Mouse (Mus musculus) monocyte, adult 5-6 weeks (primary cell): ENCODE results near the gene Fam169b. TPM values are rescaled to one million over a fixed set of nuclear protein-coding genes. Genes with fewer than 3 reads are reported as not detected.

Experiments
- ATAC-seq: fragments of 153-309, 156-312 bp; replicated peaks from 2 replicates; pipeline ENCODE4 v1.8.0; 2017; ENCODE audit warnings: mild to moderate bottlenecking; ENCODE audit not compliant: low TSS enrichment, insufficient number of reproducible peaks, severe bottlenecking, poor library complexity, low FRiP score
- total RNA-seq: library from RNA; stranded (forward); fragments of 200-1000, 200-491, 200-594 nt; gene quantifications from 3 replicates; pipeline ENCODE4 v1.2.3, GENCODE M21; 2017

Fam169b gene
- total RNA-seq: 3.0 to 6.0 TPM (median 4.6 TPM) in 3 replicates

DNA sequence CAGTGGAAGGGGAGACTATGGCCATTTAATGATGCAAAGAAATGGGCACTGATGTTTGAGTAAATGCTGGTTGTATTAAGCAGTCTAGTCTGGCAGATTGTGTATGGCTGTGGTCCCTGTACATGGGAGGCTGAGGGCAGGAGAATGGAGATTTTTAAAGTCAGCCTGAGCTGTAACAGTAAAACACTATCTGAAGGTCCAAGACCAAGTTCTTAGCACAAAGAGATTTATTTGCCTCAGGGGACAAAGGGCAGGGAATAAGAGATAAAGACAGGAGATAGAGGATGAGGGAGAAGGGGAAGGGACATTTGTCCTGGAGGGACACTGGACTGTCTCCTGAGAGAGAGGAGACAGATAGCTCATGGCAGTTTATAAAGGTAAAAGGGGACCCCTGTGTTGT is at the start of gene Fam169b:
Fam169b (plus strand) TSS at position 325 of the 400 bp plus-strand sequence.
- no peak for ATAC-seq

DNA sequence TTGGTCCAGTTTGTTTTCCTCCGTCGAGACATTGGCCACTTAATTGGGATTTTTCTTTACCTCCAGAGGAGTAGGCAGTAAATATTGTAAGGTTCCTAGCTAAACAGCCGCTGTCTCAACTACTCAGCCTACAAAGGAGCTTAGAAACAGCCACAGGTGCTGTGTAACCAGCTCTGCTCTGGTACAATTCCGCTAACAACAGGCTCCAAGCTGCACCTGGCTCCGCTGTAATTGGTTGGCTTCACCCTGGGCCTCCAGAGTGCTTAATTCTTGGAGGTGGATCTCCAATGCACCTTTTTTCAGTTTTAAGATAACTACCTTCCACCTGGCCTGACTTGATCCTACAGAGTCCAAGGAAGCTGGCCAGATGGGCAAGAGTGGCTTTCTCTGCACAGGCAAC is 49.6 kb upstream of the Fam169b start:
- ATAC-seq: no peak

DNA sequence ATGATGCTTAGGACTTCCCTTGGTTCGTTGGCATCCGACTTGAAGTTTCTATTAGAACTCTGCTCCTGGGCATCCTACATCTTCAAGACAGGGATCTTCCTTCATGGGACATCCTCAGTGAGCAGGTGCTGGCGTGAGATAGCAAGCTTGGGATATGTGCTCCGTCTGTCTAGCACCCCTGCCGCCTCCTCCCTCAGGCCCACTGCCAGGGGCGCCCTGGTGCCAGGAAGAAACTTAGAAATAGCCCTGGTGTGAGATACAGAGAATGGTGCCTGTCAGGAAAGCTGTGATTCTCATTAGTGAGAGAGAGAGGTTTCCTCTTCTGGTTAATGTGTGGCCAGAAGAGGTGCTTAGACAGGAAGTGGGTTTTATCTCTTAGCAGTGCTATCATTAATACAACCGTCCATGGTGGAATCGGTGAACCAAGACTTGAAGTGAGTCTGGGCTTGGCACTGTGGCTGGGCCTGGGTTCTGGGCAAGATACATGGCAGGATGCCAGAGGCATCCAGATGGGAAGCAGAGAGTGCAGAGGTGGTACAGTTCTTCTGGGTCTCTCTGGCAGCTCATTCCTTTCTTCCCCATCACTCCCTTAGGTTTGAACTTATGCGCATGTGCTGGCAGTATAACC is 48.1 kb upstream of the Fam169b start:
- no peak for ATAC-seq

DNA sequence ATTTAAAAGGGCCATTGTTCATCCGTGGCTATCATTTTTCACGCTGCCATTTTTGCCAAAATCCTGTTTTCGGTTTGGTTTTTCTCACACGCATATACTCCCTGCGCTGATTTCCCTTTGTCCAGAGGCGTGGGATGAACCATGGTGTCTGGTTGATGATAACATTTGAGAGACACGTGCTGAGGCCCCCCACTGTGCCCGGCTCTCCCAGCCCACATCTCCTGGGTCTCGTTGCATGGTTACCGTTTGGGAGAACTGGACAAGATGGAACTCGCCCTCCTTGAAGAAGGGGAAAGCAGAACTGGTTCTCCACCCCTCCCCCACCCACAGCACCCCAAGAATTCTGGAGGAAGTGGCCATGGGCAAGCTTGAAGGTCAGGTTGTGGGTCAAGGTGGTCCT is 46.6 kb upstream of the Fam169b start:
- no peak for ATAC-seq

DNA sequence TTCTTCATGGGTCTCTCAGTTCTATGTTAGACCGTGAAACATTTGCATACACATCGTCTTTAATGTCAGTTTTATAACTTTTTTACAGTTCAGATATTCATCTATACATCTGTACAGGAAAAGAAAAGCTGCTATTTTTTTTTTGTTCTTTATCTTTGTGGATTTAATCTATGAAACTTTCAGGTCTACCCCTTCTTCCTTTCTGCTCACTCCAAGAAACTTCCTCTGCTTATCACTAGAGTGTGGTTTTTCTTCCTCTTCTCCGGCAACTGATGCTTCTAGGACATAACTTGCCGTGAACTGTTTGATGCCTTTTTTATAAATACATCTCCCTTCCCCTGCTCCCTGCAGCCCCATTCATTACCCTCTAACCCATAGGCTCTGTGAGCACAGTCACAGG is 46.0 kb upstream of the Fam169b start:
- ATAC-seq: no peak

DNA sequence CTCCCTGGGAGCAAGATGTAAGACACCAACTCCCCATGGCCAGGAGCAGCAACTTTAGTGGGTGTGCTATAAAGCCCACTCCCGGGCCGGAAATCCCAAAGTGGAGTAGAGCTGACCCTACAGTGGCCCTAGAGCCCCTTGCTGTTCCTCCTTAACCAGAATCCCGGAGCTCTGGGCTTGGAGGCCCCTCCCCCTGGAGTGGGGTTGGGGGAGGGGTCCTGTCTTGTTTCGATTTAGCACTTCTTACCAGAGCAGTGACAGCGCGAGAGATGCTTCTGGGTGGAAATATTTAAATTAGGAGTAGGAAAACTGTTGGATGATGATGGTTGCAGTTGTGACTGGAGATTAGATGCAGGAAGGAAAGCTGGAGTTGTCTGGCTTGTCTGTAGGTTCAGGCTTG is 45.1 kb upstream of the Fam169b start:
- no peak for ATAC-seq

DNA sequence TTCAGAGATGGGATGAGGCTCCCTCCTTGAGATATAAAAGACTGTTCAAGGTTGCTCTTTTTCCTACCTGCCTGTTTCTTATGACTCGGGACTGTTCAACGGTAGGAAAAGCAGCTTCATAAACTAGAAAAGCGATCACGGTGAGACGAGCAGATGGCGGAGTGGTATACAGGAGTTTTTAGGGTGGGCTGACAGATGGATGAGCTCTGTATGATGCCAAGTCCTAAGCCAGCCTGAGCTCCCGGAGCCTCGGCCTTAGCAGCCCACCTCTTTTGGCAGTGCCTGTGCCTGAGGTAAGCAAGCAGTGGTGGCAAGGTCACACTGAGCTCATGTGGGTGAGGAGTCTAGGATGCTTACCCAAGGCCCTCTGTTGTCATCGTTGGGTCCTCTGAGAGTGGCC is 42.8 kb upstream of the Fam169b start:
- ATAC-seq: no peak

DNA sequence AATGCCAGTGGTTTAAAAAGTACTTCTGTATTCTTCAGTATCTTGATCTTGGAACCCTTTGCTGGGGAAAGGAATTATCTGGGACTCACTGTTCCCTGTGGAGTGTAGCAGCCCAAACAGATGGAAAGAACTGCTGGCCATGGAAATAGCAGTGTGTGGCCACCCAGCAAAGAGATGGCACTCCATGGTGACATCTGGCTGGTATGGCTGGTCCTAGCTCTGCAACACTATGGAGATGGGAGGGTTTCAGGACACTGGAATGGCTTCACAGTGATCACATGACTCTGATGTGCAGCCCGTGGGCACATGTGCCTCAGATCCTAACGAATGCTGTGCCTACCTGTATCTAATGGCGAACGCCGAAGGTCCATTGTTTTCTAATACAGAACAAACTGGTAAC is 41.1 kb upstream of the Fam169b start:
- ATAC-seq: no peak

DNA sequence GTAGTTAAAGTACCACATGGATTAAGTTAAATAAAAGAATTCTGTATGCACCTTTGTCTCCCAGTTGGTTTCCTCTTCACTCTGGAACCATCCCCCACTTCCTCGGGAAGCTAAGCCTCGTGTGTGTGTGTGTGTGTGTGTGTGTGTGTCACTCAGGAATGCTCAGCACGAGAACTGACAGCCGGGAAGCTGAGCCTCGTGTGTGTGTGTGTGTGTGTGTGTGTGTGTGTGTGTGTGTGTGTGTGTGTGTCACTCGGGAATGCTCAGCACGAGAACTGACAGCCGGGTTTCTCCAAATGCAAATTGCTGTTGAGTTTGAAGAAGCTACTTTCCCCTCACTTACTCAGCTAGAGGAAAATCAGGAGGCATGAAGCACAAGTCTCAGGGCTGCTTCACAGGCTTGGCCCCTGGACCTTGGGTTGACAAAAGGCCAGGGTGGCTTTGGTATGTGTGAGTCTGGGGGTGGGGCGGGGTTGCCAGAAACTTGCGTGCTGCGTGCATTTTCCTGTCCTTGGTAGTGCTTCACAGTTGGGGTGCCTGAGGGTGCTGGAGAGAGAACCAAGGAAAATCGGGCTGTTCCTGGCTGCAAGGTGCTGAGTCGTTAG is 39.9 kb upstream of the Fam169b start:
- no peak for ATAC-seq

DNA sequence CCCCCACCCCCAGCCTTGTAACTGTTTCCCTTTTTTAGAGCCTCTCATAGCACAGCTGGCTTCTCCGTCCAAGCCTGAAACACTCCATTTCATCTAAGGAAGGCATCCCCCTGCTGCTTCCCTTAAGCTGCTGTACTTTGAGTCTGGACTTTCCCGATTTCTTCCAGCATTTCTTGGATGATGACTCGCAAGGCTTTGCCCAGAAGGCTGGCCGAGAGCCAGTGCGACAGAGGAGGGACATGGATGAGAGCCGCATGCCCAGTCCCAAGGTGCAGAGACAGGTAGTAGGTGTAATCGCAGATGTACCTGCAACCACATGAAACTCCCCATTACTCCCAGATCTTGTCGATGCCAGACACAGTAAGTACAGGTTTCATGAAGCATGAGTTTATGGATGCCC is 36.8 kb upstream of the Fam169b start:
- no peak for ATAC-seq

DNA sequence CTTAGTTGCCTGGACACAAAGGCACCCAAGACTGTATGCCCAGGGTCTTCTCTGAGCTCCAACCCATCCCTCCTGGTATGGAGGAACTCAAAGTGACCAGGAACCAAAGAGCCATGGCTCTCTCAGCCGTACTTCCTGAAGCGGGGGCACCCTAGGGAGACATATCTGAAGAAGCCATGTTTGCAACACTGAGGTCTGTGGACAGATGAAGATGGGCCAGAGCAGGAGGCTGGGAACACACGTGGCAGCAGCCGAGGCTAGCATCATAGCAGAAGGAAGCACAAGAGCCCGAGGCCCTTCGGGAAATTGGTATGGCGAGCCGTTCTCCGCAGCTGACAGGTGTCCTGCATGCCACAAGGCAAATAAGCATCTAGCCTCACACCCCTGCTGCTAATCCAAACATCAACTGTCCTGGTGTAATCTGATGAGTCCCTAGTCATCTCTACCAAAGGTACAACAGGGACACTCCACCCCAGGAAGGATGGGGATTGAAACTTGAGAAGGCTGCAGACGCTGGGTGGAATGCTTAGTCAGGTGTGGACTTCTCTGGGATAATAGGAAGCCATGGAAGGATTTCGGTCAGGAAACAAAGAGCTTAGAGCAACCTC is 34.3 kb upstream of the Fam169b start:
- no peak for ATAC-seq

DNA sequence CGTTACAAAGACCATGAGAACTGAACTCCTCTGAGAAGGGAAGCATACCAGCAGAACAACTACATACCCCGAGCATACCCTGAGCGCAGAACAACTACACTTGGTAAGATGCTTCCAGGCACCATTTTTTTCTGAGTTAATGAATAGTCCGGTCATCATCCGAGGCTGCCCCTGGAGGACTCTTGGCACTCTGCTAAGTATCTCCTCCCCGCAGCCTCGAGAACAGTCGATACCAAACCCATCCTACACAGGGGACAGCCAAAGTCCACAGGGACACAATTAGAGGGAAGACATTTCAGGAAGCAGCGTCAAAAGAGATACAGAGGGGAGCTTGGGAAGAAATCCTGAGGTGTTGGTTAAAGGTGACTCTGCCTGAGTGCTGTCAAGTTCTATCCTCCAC is 32.4 kb upstream of the Fam169b start:
- no peak for ATAC-seq

DNA sequence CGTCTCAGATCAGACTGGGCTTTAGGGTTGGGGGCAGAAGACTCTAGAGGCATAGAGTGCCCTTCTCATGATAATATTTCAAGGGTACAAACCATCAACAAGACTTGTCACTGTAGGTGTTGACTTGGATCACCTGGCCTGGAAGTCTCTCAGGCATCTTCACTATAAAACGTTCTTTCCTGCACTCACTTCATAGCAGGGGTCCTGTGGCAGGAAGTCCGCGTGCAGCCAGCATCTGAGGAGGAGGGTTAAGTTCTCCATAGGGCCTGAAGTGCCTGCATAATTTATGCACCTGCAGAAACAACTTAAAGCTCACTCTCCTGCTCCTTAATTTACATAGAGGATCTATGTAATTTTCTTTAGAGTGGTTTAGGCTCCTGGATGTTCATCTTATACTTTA is 28.0 kb upstream of the Fam169b start:
- ATAC-seq: no peak

DNA sequence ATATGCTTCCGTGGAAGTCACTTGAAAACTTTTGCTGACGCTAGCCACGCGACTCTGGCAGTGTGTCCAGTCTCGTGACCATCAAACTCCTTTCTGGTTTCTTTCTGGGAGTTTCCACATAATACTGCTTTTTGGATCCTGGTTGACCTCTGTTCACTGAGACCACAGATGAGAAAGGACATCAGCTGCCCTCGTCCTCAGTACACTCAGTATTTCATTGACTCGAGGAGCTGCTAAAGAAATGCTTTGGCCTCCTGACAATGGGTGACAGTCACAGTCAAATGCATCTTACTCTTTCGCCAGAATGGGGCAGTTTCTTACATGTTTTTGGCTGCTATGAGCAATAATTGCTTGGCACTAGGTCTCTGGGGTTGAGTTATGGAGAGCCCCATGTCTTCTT is 27.4 kb upstream of the Fam169b start:
- ATAC-seq: no peak

DNA sequence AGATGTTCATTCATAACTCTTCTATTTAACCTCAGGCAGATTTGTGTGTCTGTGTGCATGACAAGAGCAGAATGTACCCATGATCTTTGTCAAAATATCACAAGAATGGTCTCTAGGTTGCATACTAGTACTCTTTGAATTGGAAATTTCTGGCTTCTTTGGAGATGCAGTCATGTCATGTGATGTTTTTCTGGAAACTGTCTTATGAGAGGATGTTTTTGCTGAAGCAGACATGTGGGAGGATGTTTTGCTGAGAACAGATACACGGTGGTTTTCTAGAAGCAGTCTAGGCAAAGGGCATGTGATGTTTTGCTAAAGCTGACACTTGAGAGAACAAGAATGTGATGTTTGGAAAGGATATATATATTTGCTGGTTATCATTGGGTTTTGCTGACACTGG is 23.2 kb upstream of the Fam169b start:
- ATAC-seq: no peak

DNA sequence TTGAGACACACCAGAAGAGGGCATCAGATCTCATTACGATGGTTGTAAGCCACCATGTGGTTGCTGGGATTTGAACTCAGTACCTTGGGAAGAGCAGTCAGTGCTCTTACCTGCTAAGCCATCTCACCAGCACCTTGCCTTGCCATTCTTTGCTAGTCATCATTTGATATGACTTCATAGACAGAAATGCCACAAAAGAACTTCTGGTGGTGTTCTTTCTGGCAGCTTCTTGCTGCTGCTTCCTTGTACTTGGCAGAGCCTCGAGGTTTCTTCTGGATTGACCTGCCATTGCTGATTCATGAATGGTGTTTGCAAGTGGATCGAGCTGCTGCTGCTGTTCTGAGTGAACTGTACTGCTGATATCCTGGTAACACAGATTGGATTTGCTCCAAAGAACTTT is 22.7 kb upstream of the Fam169b start:
- ATAC-seq: no peak

DNA sequence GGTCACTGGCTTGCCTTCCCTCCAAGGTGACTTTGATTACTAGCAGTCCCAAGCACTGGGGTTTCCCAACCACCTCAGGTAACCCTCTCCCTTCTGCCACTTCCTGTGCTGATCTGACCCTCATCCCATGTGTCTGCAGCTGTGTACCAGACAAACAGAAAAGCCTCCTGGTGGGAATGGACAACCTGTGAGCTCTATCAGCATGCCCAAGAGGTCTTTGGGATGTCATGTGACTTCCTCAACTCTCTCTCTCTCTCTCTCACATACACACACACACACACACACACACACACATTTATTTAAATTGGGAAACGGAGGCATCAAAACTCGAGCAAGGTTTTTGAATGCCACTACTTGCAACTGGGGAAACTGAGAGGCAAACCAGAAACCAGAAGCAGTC is 15.9 kb upstream of the Fam169b start:
- no peak for ATAC-seq

DNA sequence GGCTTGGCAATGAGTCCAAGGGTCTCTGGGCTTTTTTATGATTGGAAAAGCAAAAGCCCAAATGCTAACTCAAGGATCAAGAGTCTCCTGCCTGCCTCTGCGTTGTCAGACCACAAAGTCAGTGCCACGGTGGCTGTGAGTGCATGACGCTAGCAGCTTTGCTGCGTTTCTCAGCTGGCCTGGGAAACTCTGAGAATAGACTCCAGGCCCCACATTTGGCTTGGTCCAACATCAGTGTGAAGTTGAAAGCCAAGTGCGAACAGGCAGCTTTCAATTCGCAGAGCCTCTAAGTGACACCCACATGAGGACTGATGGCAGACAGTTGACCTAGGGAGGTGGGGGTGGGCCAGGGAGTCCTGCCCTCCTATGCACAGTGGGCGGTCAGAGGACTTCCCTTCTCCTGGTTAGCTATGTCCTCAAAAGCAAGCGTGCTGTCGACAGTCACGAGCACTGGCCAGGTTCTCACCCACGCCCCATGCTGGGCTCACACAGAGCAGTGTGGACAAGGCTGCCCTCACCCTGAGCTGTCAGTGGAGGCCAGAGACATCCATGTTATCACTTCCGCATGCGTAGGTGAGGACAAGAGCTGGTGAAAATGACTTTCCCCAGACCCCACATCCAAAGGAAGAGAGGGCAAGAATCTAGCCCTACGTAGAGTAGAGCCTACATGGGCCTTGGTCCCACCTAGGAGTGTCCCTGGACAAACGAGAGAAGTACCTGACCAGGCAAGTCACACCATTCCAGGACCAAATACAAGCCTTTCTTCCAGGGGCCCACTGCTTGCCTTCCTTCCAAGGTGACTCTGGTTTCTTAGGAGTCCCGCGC is 15.1 kb upstream of the Fam169b start:
- no peak for ATAC-seq

DNA sequence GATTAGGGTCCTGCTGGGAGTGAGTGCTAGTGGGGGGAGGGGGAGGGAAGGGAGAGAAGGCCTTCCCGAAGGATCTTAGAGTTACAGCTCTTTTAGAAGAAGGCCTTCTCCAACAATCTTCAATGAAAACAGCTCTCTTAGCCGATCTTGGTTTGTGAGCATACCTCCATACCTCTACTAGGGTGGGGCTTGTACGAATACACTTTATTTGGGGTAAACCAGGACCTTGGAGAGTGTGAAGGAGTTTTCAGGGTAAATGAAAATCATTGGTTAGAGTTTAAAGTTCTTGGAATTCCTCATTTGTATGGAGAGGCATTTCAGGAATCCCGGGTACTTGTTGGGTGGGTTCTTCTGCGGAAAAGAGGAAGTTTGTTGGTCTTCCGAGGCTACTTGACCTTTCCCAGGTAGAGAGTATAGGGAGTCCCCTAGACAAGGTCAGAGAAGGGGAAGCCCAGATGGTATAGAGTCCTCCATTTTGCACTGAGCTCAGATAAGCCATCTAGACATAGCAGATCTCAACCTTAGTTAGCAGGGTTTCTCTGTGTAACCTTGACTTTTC is 14.0 kb upstream of the Fam169b start:
- no peak for ATAC-seq
